Mouse (Mus musculus): ENCODE data around the gene Otop1. TPM values are rescaled to one million over a fixed set of nuclear protein-coding genes. Genes with fewer than 3 reads are reported as not detected.

Gene Otop1
- polyA plus RNA-seq, 2 experiments, result not detected

- no peak overlapping the region for H3K4me3 ChIP-seq (ENCODE audit: insufficient read depth in 1 of 2, low read depth in 2 of 2, low read length in 2 of 2)
- H3K4me2 ChIP-seq (ENCODE audit: low read depth), result no peak overlapping the region
- no peaks in the 10 kb centered on the region for H3K36me3 ChIP-seq (replicated peaks; ENCODE audit: control insufficient read depth, insufficient read depth, low read depth)
- H3K4me1 ChIP-seq (replicated peaks; ENCODE audit: control insufficient read depth in 2 of 2, insufficient read depth in 2 of 2, low read length in 1 of 2), result no peaks in the 10 kb centered on the region
- no peak for ATAC-seq (ENCODE audit: insufficient read depth)
- DNase-seq (ENCODE audit: low read depth in 3 of 3, low spot score in 3 of 3), result no peak
- no peak overlapping the region for H3K9ac ChIP-seq (replicated peaks)
- H3K27me3 ChIP-seq (ENCODE audit: control insufficient read depth, insufficient read depth, low read length), result no peaks in the 10 kb centered on the region
- no peak overlapping the region for H3K27ac ChIP-seq
- TF ChIP-seq CTCF (IDR thresholded peaks at IDR 0.05; ENCODE audit: low read depth) (no peak), EP300 (IDR thresholded peaks at IDR 0.05; ENCODE audit: low read depth) (no peak)
- H3K9me3 ChIP-seq (ENCODE audit: control insufficient read depth, low read length), result no peaks in the 10 kb centered on the region
- 62% methylated on average over 3 of the region's 3 CpGs for WGBS (ENCODE audit: insufficient replicate concordance)
These were observed 67.3 kb downstream of the Otop1 start for GRCm38 (mm10) chr5:38343101-38343500.

- Histone ChIP-seq H3K9me3 (ENCODE audit: control insufficient read depth, low read length) (no peaks in the 10 kb centered on the region), H3K4me3 (ENCODE audit: insufficient read depth in 1 of 2, low read depth in 2 of 2, low read length in 2 of 2) (no peak overlapping the region), H3K4me2 (ENCODE audit: low read depth) (no peak overlapping the region), H3K27me3 (ENCODE audit: control insufficient read depth, insufficient read depth, low read length) (no peaks in the 10 kb centered on the region), H3K36me3 (replicated peaks; ENCODE audit: control insufficient read depth, insufficient read depth, low read depth) (no peaks in the 10 kb centered on the region), H3K27ac (no peak overlapping the region), H3K9ac (replicated peaks) (no peak overlapping the region), H3K4me1 (replicated peaks; ENCODE audit: control insufficient read depth in 2 of 2, insufficient read depth in 2 of 2, low read length in 1 of 2) (no peaks in the 10 kb centered on the region)
- ATAC-seq (ENCODE audit: insufficient read depth) (no peak), DNase-seq (ENCODE audit: low read depth in 3 of 3, low spot score in 3 of 3) (no peak)
- TF ChIP-seq EP300 (IDR thresholded peaks at IDR 0.05; ENCODE audit: low read depth) (no peak), CTCF (IDR thresholded peaks at IDR 0.05; ENCODE audit: low read depth) (no peak)
- 25% methylated on average over 10 of the region's 10 CpGs for WGBS (ENCODE audit: insufficient replicate concordance)
These were observed 71.1 kb downstream of the Otop1 start for GRCm38 (mm10) chr5:38346646-38347432.

GRCm38 (mm10) chr5:38350351-38350929, 74.7 kb downstream of the Otop1 start:
- no peak for ATAC-seq (ENCODE audit: insufficient read depth)
- no peaks in the 10 kb centered on the region for H3K9me3 ChIP-seq (ENCODE audit: control insufficient read depth, low read length)
- WGBS (ENCODE audit: insufficient replicate concordance), result 55% methylated on average over 5 of the region's 5 CpGs

More at GRCm38 (mm10) chr5:38350351-38350929, 74.7 kb downstream of the Otop1 start:
- Histone ChIP-seq H3K9ac (replicated peaks) (no peak overlapping the region), H3K4me1 (replicated peaks; ENCODE audit: control insufficient read depth in 2 of 2, insufficient read depth in 2 of 2, low read length in 1 of 2) (no peaks in the 10 kb centered on the region), H3K27ac (no peak overlapping the region), H3K27me3 (ENCODE audit: control insufficient read depth, insufficient read depth, low read length) (no peaks in the 10 kb centered on the region), H3K4me3 (ENCODE audit: insufficient read depth in 1 of 2, low read depth in 2 of 2, low read length in 2 of 2) (no peak overlapping the region), H3K4me2 (ENCODE audit: low read depth) (no peak overlapping the region), H3K36me3 (replicated peaks; ENCODE audit: control insufficient read depth, insufficient read depth, low read depth) (no peaks in the 10 kb centered on the region)
- TF ChIP-seq EP300 (IDR thresholded peaks at IDR 0.05; ENCODE audit: low read depth), result no peak
- no peak for TF ChIP-seq CTCF (IDR thresholded peaks at IDR 0.05; ENCODE audit: low read depth)
- DNase-seq (ENCODE audit: low read depth in 3 of 3, low spot score in 3 of 3), result no peak

Other genes with a start within 250 kb of the Otop1 start
- 6.4 and 8.0 TPM in 2 replicates for gene Stx18, start 237.2 kb upstream of the Otop1 start, polyA plus RNA-seq (2012; rRNA removed)
- gene Stx18, start 237.2 kb upstream of the Otop1 start, polyA plus RNA-seq (2014; fragmentation: Nextera tagmentation; extraction: Ambion mirVana), result 12.6 and 14.7 TPM in 2 replicates
- 1.3 and 1.5 TPM in 2 replicates for gene Nsg1, start 116.1 kb upstream of the Otop1 start, polyA plus RNA-seq (2012; rRNA removed)
- gene Nsg1, start 116.1 kb upstream of the Otop1 start, polyA plus RNA-seq (2014; fragmentation: Nextera tagmentation; extraction: Ambion mirVana), result 0.35 and 0.71 TPM in 2 replicates
- gene Zbtb49, start 55.5 kb upstream of the Otop1 start, polyA plus RNA-seq (2012; rRNA removed), result 3.4 and 3.5 TPM in 2 replicates
- 2.2 and 2.3 TPM in 2 replicates for gene Zbtb49, start 55.5 kb upstream of the Otop1 start, polyA plus RNA-seq (2014; fragmentation: Nextera tagmentation; extraction: Ambion mirVana)
- 19.1 and 44.6 TPM in 2 replicates for gene Lyar, start 55.5 kb upstream of the Otop1 start, polyA plus RNA-seq (2012; rRNA removed)
- 64.2 and 66.3 TPM in 2 replicates for gene Lyar, start 55.5 kb upstream of the Otop1 start, polyA plus RNA-seq (2014; fragmentation: Nextera tagmentation; extraction: Ambion mirVana)
- gene Tmem128, start 15.8 kb upstream of the Otop1 start, polyA plus RNA-seq (2012; rRNA removed), result 24.0 and 26.7 TPM in 2 replicates
- 49.5 and 51.8 TPM in 2 replicates for gene Tmem128, start 15.8 kb upstream of the Otop1 start, polyA plus RNA-seq (2014; fragmentation: Nextera tagmentation; extraction: Ambion mirVana)
- not detected in 2 replicates for gene Drd5, start 43.4 kb downstream of the Otop1 start, polyA plus RNA-seq (2012; rRNA removed)
- not detected in 2 replicates for gene Drd5, start 43.4 kb downstream of the Otop1 start, polyA plus RNA-seq (2014; fragmentation: Nextera tagmentation; extraction: Ambion mirVana)
- 1.1 and 1.6 TPM in 2 replicates for gene Slc2a9, start 227.2 kb downstream of the Otop1 start, polyA plus RNA-seq (2012; rRNA removed)
- gene Slc2a9, start 227.2 kb downstream of the Otop1 start, polyA plus RNA-seq (2014; fragmentation: Nextera tagmentation; extraction: Ambion mirVana), result 1.8 and 1.9 TPM in 2 replicates